Mouse (Mus musculus) lung, postnatal 4 days (tissue): ENCODE results near the gene Aagab.

Source experiments
- DNase-seq, 2 experiments: peaks; one replicate each; pipeline ENCODE4 v3.0.0; 2021

Aagab gene

DNA sequence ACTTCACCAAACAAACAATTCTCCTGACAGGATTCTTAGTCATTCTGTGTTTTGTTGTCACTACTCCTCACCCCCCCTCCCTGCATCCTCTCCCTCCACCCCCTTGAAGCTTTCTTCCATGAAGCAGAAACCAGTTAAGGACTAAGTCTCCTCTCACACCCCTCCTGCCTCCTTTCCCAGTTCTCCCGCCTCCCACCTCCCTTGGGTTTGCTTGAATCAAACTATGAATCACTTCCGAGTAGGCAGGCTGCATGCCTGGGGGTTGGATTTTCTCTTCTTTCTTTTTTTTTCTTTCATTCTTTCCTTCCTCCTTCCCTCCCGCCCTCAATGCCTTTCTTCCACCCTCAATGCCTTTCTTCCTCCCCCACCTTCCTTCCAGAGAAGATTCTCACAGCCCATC is 75.2 kb downstream of the Aagab start:
- no peak for DNase-seq

- DNase-seq: no peak
Observed at GRCm38 (mm10) chr9:63678076-63678475, 75.6 kb downstream of the Aagab start.

DNA sequence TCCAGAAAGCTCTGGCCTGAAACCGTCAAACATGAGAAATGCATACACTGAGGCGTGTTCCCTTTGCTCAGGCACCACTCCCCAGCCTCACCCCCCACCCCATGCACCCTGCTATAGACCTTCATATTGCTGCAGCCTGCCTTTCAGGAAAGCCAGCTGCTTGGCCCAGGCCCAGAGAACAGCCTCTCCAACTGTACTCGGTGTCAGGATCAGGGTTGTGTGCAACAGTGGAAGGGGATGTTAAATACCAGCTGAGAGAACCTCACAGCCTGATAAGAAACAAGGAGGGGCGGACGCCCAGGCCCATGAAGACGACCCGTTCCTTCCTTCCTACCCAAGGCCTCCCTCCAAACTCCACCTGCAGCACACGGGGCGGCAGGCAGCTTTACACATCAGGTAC is 79.8 kb downstream of the Aagab start:
- DNase-seq: peak; percentile 44 to 68

GRCm38 (mm10) chr9:63682943-63683342 is 80.5 kb downstream of the Aagab start:
- DNase-seq: no peak

- DNase-seq: no peak
Observed at GRCm38 (mm10) chr9:63684277-63684676, 81.8 kb downstream of the Aagab start.

DNA sequence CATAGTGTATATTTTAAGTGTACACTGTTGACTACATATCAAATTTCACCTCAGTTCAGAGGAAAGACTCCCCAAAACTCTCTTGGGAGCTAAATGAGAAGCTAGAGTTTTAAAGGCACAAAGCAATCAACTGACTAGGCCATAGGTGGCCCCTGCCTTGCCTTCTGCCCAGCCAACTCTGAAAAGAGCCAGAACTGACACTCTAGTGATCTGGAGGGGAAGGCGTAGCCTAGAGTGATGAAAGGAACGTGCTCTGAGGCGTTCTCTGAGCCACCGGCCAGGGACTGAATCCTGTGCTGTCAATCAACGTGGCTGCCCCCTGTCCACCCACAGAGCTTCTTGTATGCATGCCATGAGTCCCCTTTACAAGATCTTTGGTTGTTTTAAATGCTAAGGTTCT is 82.9 kb downstream of the Aagab start:
- DNase-seq: no peak

GRCm38 (mm10) chr9:63687413-63688015 is 85.1 kb downstream of the Aagab start:
- DNase-seq: peak; percentile 59 to 78

- no peak for DNase-seq
Observed at GRCm38 (mm10) chr9:63690511-63690910, 88.1 kb downstream of the Aagab start.

DNA sequence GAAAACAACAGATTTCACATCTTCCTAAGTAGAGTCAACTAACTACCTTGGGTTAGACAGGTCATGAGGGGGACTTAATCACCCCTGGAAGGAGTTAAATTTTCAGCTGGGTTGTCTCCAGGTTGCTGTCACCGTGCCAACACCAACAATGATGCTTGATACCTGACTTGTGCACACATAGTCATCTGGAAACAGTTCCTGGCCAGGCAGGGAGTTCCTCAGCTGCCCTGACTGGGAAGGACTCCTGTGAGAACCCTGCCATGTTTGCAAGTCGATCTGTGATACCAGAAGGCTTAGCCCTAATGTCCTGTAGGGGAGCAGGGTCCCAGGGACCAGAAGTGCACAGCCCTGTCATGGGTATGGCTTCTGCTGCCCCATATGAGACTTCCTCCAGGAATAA is 89.5 kb downstream of the Aagab start:
- no peak for DNase-seq
